Mouse (Mus musculus) retina, embryonic 14.5 days (tissue): ENCODE results near the gene P2rx5.

Experiments
- DNase-seq: peaks from one replicate; pipeline ENCODE4 v3.0.0-alpha.2; 2015; ENCODE audit warnings: low spot score

The P2rx5 gene

GRCm38 (mm10) chr11:73159957-73160810, at the start of gene P2rx5:
Gene P2rx5 (plus strand): TSS chr11:73160421.
- peak; percentile 60 for DNase-seq

GRCm38 (mm10) chr11:73111414-73111813, 48.8 kb upstream of the P2rx5 start:
- DNase-seq, result no peak

- no peak for DNase-seq
Observed at GRCm38 (mm10) chr11:73126495-73126894, 33.7 kb upstream of the P2rx5 start.

GRCm38 (mm10) chr11:73131020-73131419, 29.2 kb upstream of the P2rx5 start:
- DNase-seq, result no peak

GRCm38 (mm10) chr11:73132999-73133398, 27.2 kb upstream of the P2rx5 start:
- no peak for DNase-seq

GRCm38 (mm10) chr11:73134222-73134621, 26.0 kb upstream of the P2rx5 start:
- no peak for DNase-seq

GRCm38 (mm10) chr11:73136587-73136986, 23.6 kb upstream of the P2rx5 start:
- DNase-seq, result no peak

- DNase-seq, result no peak
Observed at GRCm38 (mm10) chr11:73137116-73137515, 23.1 kb upstream of the P2rx5 start.

- DNase-seq, result peak; percentile 94
Observed at GRCm38 (mm10) chr11:73137591-73138501, 22.4 kb upstream of the P2rx5 start, which contains the start of gene Haspin. Gene Haspin (minus strand): TSS chr11:73138294.

GRCm38 (mm10) chr11:73144261-73144681, 15.9 kb upstream of the P2rx5 start:
- DNase-seq, result no peak

GRCm38 (mm10) chr11:73146026-73146974, 13.9 kb upstream of the P2rx5 start:
- DNase-seq, result no peak

- no peak for DNase-seq
Observed at GRCm38 (mm10) chr11:73146975-73147365, 13.3 kb upstream of the P2rx5 start.

- no peak for DNase-seq
Observed at GRCm38 (mm10) chr11:73148209-73148608, 12.0 kb upstream of the P2rx5 start.

- no peak for DNase-seq
Observed at GRCm38 (mm10) chr11:73155071-73155470, 5.2 kb upstream of the P2rx5 start.

GRCm38 (mm10) chr11:73160811-73161200, 585 bp downstream of the P2rx5 start:
- peak; percentile 29 for DNase-seq

- no peak for DNase-seq
Observed at GRCm38 (mm10) chr11:73161616-73162015, 1.4 kb downstream of the P2rx5 start.

GRCm38 (mm10) chr11:73162284-73162683, 2.1 kb downstream of the P2rx5 start:
- DNase-seq, result no peak

GRCm38 (mm10) chr11:73168071-73168470, 7.8 kb downstream of the P2rx5 start:
- no peak for DNase-seq

- no peak for DNase-seq
Observed at GRCm38 (mm10) chr11:73168576-73168975, 8.4 kb downstream of the P2rx5 start.

- peak; percentile 79 for DNase-seq
Observed at GRCm38 (mm10) chr11:73169231-73169630, 9.0 kb downstream of the P2rx5 start.

GRCm38 (mm10) chr11:73172186-73172585, 12.0 kb downstream of the P2rx5 start:
- DNase-seq, result no peak

GRCm38 (mm10) chr11:73175612-73176011, 15.4 kb downstream of the P2rx5 start:
- no peak for DNase-seq
